Mouse (Mus musculus): ENCODE measurements around the gene Foxd4. TPM values are rescaled to one million over a fixed set of nuclear protein-coding genes. Genes with fewer than 3 reads are reported as not detected.
"Not testable (repeated sequence)": the region's sequence is repeated elsewhere in the genome, so short reads cannot be mapped to it uniquely, and the experiment has no call there.

Gene Foxd4
- polyA plus RNA-seq, 1 experiment from 2014 or later: 0.27 TPM

DNA sequence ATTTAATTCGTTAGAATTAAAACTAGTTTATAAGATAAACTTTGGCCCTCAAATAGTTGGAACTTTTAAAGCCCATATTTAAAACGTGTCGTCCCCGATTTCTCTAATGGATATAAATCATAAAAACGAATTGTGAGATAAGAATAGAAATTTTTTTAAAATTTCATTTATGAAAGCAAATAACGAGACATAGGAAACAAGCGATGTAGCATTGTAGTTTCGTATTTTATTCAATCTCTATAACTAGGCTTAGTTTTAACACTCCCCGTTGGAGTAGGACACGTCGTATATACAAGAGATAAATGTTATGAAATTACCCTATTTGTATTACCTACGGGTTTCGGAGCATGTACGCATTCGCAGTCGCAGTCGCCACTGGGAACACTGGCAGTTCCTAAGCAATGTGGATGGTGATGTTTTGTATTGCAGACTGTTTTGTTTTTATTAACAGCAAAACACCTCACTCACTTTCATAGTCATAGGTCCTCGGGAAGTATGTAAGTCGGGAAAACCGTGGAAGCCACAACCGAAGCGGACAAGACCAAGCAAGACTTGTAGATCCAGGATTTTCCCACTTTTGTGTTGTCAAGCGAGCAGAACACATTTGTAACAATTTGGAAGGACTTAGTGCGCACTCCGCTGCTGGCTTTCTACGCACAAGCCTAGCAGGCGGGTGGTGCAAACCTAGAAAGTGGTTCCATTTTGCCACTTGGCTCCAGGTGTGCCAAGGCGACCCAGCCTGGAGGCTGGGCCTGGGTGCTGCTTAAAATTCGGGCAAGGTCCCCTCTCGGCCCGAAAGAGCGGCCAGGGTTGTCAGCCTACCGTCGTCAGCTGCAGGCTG is 2.0 kb downstream of the Foxd4 start:
- H3K4me3 ChIP-seq: peak overlapping the region; percentile 37
- no peak overlapping the region for H3K9ac ChIP-seq
- H3K9me3 ChIP-seq: no peaks in the 10 kb centered on the region
- H3K36me3 ChIP-seq: no peaks in the 10 kb centered on the region
- 3% methylated on average over 34 of the region's 34 CpGs for WGBS
- peaks cover 67% of the 10 kb centered on the region for H3K27me3 ChIP-seq
- H3K4me2 ChIP-seq: peak overlapping the region; percentile 67
- ATAC-seq (ENCODE audit: low FRiP score, low read depth): no peak
- peaks cover 23% of the 10 kb centered on the region for H3K4me1 ChIP-seq (replicated peaks)
- H3K27ac ChIP-seq (replicated peaks): no peak overlapping the region

DNA sequence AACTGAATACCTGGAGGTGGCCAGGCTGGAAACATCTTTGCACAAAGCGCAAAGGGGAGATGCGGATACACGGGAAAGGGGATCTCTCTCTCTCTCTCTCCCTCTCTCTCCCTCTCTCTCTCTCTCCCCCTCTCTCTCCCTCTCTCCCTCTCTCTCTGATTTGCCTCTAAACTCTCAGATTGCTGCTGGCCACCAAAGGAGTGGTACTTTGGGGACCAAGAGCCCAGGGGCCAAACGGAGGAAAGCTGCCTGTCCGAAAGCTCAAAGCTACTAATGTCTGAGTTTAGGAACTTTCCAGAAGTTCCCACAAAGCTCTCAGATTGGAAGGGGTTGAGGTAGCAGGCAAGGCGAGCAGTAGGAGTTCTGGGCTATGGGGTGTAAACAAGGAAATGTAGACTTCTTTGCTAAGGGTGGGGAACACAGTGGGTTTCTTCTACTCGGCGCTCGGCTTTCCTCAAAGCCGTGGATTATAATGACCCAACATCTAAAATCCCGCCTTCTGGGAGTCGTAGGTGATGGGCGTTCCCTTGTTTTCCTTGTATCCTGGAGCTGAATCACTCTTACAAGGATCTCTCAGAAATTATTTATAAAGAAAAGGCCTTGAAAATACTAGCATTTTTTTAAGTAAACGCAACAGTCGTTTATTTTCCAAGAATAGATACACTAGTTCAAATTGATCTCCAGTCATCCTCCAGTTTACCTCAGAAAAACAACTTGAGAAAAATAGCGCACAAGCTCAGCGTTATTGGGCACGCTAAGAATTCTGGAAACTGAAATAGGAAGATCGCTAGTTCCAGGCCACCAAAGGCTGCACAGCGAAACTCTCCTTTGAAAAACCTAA is 2.9 kb downstream of the Foxd4 start:
- WGBS: 2% methylated on average over 20 of the region's 20 CpGs

DNA sequence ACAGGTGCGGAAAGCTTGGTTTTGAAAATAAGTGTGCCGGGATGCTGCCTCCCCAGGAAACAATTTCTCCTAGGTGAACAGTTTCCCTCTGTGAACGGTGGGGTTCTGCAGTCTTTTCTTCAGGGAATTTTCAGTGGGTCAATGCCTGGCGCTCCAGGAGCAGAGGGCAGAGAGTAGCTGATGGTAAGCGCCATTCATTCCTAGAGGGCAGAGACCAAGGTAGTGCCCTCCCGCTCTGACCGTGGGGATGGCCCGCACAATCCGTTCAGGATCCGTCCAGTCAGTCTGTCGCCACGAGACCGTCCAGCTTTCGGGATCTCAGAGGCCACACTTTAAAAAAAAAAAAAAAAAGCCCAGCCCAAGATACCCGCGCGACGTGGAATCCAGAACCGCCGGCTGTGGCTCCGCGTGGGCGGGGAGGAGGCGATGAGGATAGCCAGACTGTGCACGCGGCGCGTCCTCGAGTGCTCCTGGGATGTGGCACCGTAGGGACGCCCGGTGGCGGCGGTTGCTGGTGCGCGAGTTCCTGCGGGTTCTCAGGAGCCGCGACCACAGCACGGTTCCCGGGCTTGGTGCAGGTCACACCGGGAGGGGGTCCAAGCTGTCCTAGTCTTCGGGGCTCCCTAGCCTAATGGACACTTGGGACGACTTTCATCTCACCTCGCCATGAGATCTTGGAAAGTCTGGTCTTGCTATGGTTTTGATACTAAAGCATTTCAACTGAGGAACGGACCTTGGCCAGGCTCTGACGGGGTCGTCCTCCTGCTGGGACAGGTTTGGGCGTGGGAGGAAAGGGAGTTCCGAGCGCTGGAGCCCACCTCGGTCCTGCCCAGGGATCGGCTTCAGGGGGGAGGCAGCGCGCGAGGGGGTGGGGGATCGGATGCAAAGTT is 3.7 kb downstream of the Foxd4 start:
- under 1% methylated on average over 57 of the region's 57 CpGs for WGBS
- Histone ChIP-seq H3K27ac (replicated peaks) (no peak overlapping the region), H3K4me3 (peak overlapping the region; percentile 7; the same call in 1 of the 2 replicates), H3K9me3 (no peaks in the 10 kb centered on the region), H3K4me1 (replicated peaks) (peaks cover 23% of the 10 kb centered on the region), H3K9ac (no peak overlapping the region), H3K4me2 (peak overlapping the region; percentile 30), H3K27me3 (peaks cover 61% of the 10 kb centered on the region), H3K36me3 (no peaks in the 10 kb centered on the region)
- no peak for ATAC-seq (ENCODE audit: low FRiP score, low read depth)

More for the DNA sequence above, 2.9 kb downstream of the Foxd4 start:
- peaks cover 23% of the 10 kb centered on the region for H3K4me1 ChIP-seq (replicated peaks)
- H3K27ac ChIP-seq (replicated peaks): no peak overlapping the region
- no peak for ATAC-seq (ENCODE audit: low FRiP score, low read depth)
- H3K4me2 ChIP-seq: no peak overlapping the region; the same call in 1 of the 2 replicates
- no peaks in the 10 kb centered on the region for H3K9me3 ChIP-seq
- H3K36me3 ChIP-seq: no peaks in the 10 kb centered on the region
- H3K4me3 ChIP-seq: 0 out of 2 replicates have a peak overlapping the region, but pooled peaks have one; percentile 7
- no peak overlapping the region for H3K9ac ChIP-seq
- peaks cover 67% of the 10 kb centered on the region for H3K27me3 ChIP-seq

DNA sequence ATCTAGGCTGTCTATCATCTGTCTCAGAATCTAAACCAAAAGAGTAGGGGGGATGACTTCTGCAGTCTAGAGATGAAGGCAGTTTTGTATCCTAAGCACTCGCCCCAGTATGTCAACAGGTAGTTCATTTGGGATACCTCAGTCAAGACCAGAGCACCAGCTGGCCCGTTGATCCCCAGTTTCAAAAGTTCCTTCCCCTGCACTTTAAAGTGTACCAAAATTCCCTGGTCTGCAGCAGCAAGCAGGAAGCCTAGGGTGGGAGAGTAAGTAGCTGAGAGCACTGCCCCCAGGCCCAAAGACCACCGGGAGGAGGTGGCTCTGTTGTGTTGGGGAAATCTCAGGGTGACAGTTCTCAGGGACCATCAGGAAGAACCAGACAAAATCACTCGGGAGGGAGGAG is 4.5 kb downstream of the Foxd4 start:
- Histone ChIP-seq H3K4me1 (replicated peaks) (peaks cover 23% of the 10 kb centered on the region), H3K9ac (no peak overlapping the region), H3K4me3 (no peak overlapping the region), H3K36me3 (no peaks in the 10 kb centered on the region), H3K9me3 (no peaks in the 10 kb centered on the region), H3K27ac (replicated peaks) (no peak overlapping the region), H3K27me3 (peaks cover 54% of the 10 kb centered on the region), H3K4me2 (no peak overlapping the region)
- no peak for ATAC-seq (ENCODE audit: low FRiP score, low read depth)
- 16% methylated on average over 4 of the region's 4 CpGs for WGBS

DNA sequence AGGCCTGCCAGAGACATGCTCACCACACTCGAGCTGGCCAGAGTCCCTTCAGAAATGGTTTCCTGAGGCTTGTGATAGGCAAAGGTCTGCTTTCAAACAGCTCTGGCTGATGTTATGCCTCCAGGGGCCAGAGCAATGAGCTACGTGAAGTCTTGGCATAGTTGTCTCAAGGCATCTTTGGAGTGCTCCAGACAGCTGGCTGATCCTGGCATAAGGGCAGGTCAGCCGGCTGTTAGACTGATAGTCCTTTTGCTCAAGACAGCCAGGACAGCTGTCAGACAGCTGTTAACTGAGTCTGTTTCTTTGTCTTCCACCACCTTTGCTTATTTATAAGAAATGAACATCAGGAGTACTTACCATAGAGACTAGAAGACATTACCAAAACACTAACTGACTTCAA is 14.1 kb downstream of the Foxd4 start:
- Histone ChIP-seq H3K4me1 (replicated peaks) (no peaks in the 10 kb centered on the region), H3K27me3 (0 out of 2 replicates have a peak, but pooled peaks cover 6% of the 10 kb centered on the region), H3K36me3 (no peaks in the 10 kb centered on the region), H3K27ac (replicated peaks) (no peak overlapping the region), H3K4me3 (no peak overlapping the region), H3K9me3 (no peaks in the 10 kb centered on the region), H3K4me2 (no peak overlapping the region), H3K9ac (no peak overlapping the region)
- WGBS: 85% methylated on average over 3 of the region's 3 CpGs
- ATAC-seq (ENCODE audit: low FRiP score, low read depth): no peak

DNA sequence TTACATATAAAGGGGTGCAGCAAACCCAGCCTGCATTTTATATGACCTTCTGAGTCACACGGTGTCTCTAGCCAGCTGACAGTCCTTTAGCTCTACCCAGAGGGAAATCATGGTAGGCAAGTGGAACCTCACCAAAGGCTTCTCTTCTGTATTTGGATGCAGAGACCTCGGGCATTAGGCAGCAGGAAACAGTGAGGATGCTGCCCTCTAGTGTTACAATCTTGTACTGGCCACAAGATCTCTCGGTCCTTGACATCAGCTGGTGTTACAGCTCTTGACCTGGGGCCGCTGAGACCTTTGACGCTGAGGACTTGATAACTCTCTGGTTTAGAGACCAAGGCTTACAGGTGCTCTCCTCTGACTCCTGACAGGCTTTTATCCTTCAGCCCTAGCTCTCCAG is 15.5 kb downstream of the Foxd4 start:
- no peaks in the 10 kb centered on the region for H3K9me3 ChIP-seq
- 0 out of 2 replicates have a peak, but pooled peaks have one; percentile 42 for ATAC-seq (ENCODE audit: low FRiP score, low read depth)
- no peaks in the 10 kb centered on the region for H3K4me1 ChIP-seq (replicated peaks)
- no peak overlapping the region for H3K4me3 ChIP-seq
- no peak overlapping the region for H3K4me2 ChIP-seq
- 23% methylated on average over 5 of the region's 5 CpGs for WGBS
- H3K27ac ChIP-seq (replicated peaks): no peak overlapping the region
- H3K27me3 ChIP-seq: 0 out of 2 replicates have a peak, but pooled peaks cover 6% of the 10 kb centered on the region
- no peaks in the 10 kb centered on the region for H3K36me3 ChIP-seq
- H3K9ac ChIP-seq: no peak overlapping the region

DNA sequence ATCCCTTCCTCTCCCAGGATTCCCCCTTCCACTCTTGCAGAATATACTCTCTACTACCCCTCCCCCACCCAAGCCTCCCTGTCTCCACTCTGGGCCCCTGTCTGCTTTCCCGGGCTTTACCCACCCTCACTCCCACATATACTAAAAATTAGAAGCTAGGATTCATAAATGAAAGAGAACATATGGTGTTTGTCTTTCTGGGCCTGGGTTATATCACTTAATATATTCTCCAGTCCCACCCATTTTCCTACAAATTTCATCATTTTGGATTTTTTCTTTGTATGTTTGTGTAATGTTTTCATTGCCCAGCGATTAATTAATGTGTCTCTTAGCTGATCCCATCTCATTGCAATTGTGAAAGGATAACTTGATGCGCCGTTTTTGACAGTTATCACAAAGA is 19.8 kb downstream of the Foxd4 start:
- H3K9me3 ChIP-seq: no peaks in the 10 kb centered on the region
- no peak overlapping the region for H3K4me3 ChIP-seq
- 0 out of 2 replicates have a peak, but pooled peaks cover under 1% of the 10 kb centered on the region for H3K27me3 ChIP-seq
- ATAC-seq (ENCODE audit: low FRiP score, low read depth): no peak
- no peak overlapping the region for H3K27ac ChIP-seq (replicated peaks)
- no peaks in the 10 kb centered on the region for H3K36me3 ChIP-seq
- no peak overlapping the region for H3K4me2 ChIP-seq
- WGBS: 69% methylated on average over 4 of the region's 4 CpGs
- no peaks in the 10 kb centered on the region for H3K4me1 ChIP-seq (replicated peaks)
- H3K9ac ChIP-seq: no peak overlapping the region

DNA sequence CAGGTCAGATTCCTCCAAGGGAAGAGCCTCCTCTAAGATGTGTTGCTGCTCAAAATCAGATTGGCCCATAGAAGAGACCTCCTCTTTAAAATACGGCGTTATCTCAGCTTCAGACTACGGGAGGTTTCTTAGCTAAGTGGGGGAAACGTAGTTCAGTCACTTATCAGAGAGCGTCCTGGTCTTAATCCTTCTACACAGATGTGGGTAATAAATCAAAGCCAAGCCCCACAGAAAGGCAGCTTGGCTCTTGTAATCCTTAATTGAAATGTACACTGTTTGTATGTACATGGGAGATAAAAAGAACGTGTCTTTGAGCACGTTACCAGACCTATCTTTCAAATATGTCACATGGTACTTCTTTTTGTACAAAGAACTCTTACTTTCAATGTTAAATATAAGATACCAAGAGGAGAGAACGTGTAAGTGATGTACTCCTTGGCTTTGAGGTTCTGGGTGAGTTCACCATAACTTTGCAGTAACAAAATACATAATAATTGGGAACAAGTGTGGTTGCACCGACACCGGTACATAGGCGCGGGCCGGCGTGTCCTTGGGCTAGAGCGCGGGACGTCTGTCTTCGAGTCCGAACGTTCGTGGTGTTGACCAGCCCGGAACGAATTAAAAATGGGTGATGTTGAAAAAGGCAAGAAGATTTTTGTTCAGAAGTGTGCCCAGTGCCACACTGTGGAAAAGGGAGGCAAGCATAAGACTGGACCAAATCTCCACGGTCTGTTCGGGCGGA is 25.7 kb downstream of the Foxd4 start, which contains the start of gene Gm10053:
Gene Gm10053, plus strand, starts transcription at position 558 of the 742 bp plus-strand sequence.
- not testable (repeated sequence) for H3K9me3 ChIP-seq; H3K4me3 ChIP-seq; H3K4me2 ChIP-seq; H3K9ac ChIP-seq; H3K27ac ChIP-seq (replicated peaks); H3K27me3 ChIP-seq; H3K4me1 ChIP-seq (replicated peaks); H3K36me3 ChIP-seq; ATAC-seq (ENCODE audit: low FRiP score, low read depth)
- WGBS: 87% methylated on average over 23 of the region's 26 CpGs

DNA sequence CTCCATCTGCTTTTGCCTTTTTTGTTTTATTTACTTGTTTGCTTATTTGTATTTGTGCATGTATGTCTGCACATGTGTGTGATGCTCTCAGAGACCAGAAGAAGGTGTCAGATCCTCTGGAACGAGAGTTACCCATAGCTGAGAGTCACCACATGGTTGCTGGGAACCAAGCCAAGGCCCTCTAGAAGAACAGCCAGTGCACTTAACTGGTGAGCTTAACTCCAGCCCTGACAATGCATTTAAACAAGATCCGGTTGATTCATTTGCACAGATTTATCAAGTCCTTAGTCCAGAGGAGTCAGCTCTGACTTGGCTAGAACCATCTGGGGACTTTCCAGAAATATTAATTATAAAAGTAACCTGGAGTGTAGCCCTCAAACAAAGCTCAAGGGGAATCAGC is 27.1 kb downstream of the Foxd4 start:
- no peak for ATAC-seq (ENCODE audit: low FRiP score, low read depth)
- H3K36me3 ChIP-seq: no peaks in the 10 kb centered on the region
- H3K27ac ChIP-seq (replicated peaks): no peak overlapping the region
- H3K9me3 ChIP-seq: no peaks in the 10 kb centered on the region
- H3K4me3 ChIP-seq: no peak overlapping the region
- H3K9ac ChIP-seq: no peak overlapping the region
- no peaks in the 10 kb centered on the region for H3K27me3 ChIP-seq
- 61% methylated on average over 2 of the region's 2 CpGs for WGBS
- H3K4me1 ChIP-seq (replicated peaks): peaks cover 3% of the 10 kb centered on the region; the same call in 1 of the 2 replicates
- no peak overlapping the region for H3K4me2 ChIP-seq

DNA sequence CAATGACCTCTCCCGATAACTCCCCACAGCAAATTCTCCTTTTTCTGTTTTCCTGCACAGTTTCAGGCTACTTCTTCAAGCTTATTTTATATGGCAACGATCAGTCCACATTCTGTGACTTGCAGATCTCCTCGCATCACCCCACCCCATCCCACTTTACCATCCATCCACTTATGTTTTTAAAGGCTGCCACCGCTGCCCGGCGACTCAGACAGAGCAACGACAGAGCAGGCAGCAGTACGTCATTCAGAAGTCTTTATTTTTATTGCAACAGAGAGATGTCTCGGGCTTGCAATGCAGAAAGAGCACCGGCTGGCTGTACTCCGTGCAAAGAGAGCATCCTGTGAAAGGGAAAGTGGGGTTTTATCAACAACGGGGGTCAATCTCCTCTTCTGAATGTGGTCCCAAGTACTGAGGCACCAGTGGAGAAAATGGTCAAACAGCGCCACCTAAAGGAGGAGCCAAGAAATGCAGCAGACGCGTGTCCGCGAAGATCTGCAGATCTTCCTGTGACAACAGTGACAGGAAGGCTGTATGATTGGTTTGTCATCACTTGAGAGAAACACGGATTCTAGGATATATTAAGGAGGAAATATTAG is 29.9 kb downstream of the Foxd4 start:
- WGBS: 17% methylated on average over 18 of the region's 18 CpGs
- peak overlapping the region; percentile 38 for H3K9ac ChIP-seq
- ATAC-seq (ENCODE audit: low FRiP score, low read depth): peak; percentile 81; the same call in 1 of the 2 replicates

More for the DNA sequence above, 29.9 kb downstream of the Foxd4 start:
- peaks cover 3% of the 10 kb centered on the region; the same call in 1 of the 2 replicates for H3K4me1 ChIP-seq (replicated peaks)
- H3K36me3 ChIP-seq: no peaks in the 10 kb centered on the region
- H3K27ac ChIP-seq (replicated peaks): no peak overlapping the region
- peak overlapping the region; percentile 64 for H3K4me2 ChIP-seq
- H3K4me3 ChIP-seq: peak overlapping the region; percentile 34
- no peaks in the 10 kb centered on the region for H3K27me3 ChIP-seq
- no peaks in the 10 kb centered on the region for H3K9me3 ChIP-seq
